Mouse (Mus musculus) liver, postnatal 0 days (tissue): ENCODE measurements around the gene Arpp21.

Experiments
- CTCF ChIP-seq: sonication (generic); IDR thresholded peaks from 2 replicates; pipeline ENCODE4 v1.5.1; 2016; ENCODE audit warnings: antibody characterized with exemption, low read depth
- EP300 ChIP-seq: IDR thresholded peaks from 2 replicates; pipeline ENCODE4 v1.6.1; 2016; ENCODE audit warnings: antibody characterized with exemption, low read depth, mild to moderate bottlenecking

- TF ChIP-seq CTCF (no peak), EP300 (no peak)
These were observed 18.6 kb downstream of the Arpp21 start for GRCm38 (mm10) chr9:112217161-112217560.
